Mouse (Mus musculus): Measurements from ENCODE around the gene Cfap65.

Cfap65 gene

DNA sequence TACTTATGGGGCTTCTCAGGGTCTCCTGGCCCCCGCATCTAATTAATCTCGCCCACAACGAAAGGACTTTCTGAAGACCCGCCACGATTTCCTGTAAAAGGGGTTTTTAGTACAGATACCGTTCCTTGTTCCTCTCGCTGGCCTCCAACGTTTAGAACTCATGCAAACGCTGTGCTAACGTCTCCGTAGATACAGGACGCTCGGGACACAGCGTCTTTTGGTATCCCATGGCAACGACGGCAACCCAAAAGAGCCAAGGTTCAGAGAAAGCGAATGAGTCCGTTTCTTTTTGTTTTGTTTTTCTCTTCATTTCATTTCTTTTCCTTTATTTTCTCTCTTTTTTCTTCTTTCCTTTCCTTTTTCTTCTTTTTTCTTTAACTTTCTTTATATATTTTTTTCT is at the start of gene Cfap65:
TSS of gene Cfap65 (minus strand) at position 198 of the 400 bp plus-strand sequence.
- in situ Hi-C loops (cut with MboI; ENCODE audit: low sequenced_read_pairs), result no loop called here

DNA sequence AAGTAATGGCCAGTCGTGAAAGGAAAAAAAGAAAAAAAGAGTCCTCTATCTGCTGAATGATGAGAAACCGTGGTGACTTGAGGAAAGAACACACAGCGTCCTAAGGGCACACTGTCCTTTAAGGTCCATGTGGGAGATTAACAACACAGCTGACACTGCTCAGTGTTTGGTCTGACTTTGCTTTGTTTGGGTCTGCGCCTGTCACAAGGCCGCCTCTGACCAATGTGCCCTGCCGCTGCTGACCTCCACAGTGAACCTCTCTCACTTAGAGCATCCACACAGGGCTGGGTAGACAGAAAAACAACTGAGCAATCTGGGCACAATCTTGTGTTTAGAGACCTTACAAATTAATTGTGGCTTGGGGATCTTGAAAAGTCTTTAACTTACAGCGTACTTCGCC is 41.6 kb upstream of the Cfap65 start:
- in situ Hi-C loops (cut with MboI; ENCODE audit: low sequenced_read_pairs), result no loop called here

- in situ Hi-C loops (cut with MboI; ENCODE audit: low sequenced_read_pairs), result no loop called here
These were observed 40.5 kb upstream of the Cfap65 start for GRCm38 (mm10) chr1:74975936-74976335.

DNA sequence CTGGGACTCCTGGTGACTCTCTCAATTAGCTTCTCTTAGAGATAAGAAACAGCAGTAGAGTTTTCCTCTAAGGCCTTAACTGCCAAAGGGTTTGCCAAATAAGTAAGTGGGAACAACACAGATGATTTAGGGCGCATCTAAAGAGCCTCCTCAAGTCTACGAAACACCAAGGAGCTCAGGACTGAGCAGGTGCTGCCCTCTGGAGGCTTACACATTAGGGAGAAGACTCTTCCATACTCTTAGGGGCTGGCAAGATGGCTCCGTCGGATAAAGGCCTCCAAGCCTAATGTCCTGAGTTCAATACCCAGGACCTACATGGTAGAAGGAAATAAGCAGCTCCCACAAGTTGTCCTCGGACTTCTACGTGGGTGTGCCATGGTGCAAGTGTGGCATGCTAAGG is 38.2 kb upstream of the Cfap65 start:
- in situ Hi-C loops (cut with MboI; ENCODE audit: low sequenced_read_pairs), result no loop called here

GRCm38 (mm10) chr1:74971353-74972050 is 36.1 kb upstream of the Cfap65 start:
- in situ Hi-C loops (cut with MboI; ENCODE audit: low sequenced_read_pairs), result no loop called here

- in situ Hi-C loops (cut with MboI; ENCODE audit: low sequenced_read_pairs), result no loop called here
These were observed 32.7 kb upstream of the Cfap65 start for GRCm38 (mm10) chr1:74967962-74968580.

DNA sequence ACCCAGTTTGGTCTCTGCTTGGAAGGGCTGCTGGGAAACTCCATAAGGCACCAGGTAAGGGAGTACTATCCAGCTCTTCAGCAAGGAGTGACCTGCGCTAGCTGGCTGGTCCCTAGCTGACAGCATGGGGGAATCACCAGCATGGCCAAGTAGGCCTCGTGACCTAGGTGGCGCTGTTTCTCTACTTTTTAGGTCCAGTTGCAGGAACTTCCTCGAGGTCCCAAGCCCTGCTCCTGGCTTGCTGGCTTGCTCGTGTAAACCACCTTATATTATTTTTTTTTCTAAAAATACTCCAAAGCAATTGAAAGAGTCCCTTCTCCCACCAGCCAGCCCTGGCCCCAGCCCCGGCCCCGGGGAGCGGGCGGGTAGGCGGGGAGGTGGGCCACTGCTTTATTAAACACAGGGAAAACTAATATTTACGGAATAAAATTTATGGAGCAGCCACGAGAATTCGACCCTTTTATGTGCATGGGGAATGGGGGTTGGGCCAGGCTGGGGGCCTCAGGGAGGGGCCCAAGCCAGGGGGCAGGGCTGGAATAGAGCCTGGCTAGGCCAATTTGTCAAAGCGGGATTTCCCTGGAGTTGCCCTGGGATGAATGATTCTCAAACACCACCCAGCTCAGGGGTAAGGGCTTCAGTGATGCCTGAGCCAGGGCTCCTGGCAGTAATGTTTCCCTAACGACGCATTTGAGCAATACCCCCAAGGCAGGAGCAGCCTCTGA is 29.3 kb upstream of the Cfap65 start:
- in situ Hi-C loops (cut with MboI; ENCODE audit: low sequenced_read_pairs), result no loop called here

DNA sequence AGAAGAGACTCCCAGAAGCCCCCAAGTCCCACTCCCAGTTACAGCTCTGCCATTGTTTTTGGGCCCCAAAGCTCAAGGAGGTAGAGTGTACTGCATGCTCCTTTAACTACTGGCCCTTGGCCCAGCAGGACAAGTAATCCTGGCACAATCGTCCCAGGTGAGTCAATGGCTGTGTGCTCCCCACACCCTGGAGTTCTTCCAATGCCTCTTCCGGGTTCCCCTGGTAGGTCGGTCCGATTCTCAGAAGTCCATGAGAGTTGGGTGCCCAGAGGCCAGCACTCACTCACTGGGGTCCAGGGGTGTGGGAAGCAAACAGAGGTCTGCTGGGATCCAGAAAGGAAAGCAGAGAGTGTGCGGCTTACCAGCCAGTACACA is 27.4 kb upstream of the Cfap65 start:
- in situ Hi-C loops (cut with MboI; ENCODE audit: low sequenced_read_pairs), result no loop called here

GRCm38 (mm10) chr1:74962126-74962852 is 26.9 kb upstream of the Cfap65 start:
- in situ Hi-C loops (cut with MboI; ENCODE audit: low sequenced_read_pairs), result no loop called here

- in situ Hi-C loops (cut with MboI; ENCODE audit: low sequenced_read_pairs), result no loop called here
These were observed 26.3 kb upstream of the Cfap65 start for GRCm38 (mm10) chr1:74961722-74962121.

DNA sequence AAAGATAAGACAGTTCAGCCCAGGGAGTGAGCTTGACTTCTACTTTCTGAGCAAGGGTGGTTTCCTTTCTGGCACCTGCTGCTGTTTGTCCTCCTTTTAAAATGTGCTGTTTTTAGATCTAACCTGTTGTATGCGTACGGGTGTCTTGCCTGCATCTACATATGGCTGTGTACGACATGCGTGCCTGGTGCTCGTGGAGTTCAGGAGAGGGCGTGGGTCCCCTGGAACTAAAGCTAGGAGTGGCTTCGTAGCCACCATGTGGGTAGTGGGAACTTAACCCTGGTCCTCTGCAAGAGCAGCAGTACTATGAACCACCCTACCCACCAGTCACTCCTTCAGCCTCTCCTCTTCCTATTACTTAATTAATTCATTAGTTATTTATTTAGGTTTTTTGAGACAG is 24.7 kb upstream of the Cfap65 start:
- in situ Hi-C loops (cut with MboI; ENCODE audit: low sequenced_read_pairs), result no loop called here

- in situ Hi-C loops (cut with MboI; ENCODE audit: low sequenced_read_pairs), result no loop called here
These were observed 16.3 kb upstream of the Cfap65 start, which contains the start of gene Ihh for GRCm38 (mm10) chr1:74951556-74952210. Gene Ihh (minus strand): TSS chr1:74951672.

DNA sequence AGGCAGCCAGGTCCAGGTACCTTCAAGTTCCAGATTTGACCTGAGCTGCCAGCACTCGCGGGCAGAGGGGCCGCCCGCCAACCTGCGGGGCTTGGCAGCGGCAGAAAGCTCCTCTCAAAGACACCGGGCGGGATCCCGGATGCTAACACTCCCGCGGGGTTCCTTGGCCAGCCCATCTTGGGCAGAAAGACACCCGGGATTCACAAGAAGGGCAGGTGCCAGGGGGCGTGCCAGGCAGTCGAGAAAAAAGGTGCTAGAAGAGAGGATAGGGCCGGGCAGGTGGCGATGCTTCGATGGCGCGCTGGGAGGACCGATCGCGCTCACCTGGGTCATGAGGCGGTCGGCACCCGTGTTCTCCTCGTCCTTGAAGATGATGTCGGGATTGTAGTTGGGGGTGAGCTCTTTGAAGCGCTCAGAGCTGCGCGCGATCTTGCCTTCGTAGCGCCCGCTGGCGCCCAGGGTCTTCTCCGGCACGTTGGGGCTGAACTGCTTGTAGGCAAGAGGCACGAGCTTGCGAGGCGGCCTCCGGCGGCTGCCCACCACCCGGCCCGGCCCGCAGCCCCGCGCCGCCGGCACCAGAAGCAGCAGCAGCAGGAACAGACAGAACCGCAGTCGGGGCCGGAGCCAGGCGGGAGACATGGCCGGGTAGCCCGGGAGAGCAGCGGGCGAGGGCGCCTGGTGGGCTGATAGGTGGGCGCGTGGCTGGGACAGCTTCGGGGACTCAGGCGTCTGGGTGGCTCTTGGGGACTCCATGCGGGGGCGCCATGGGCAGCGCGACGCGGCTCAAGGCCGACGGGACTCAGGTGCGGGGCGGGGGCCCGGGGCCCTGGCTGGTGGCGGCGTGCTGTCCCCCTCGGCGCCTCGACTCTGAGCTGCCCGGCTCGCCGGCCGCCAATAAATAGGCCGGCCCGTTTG is 15.4 kb upstream of the Cfap65 start:
- in situ Hi-C loops (cut with MboI; ENCODE audit: low sequenced_read_pairs), result no loop called here

GRCm38 (mm10) chr1:74950066-74950465 is 14.7 kb upstream of the Cfap65 start:
- in situ Hi-C loops (cut with MboI; ENCODE audit: low sequenced_read_pairs), result no loop called here

GRCm38 (mm10) chr1:74949666-74950050 is 14.3 kb upstream of the Cfap65 start:
- in situ Hi-C loops (cut with MboI; ENCODE audit: low sequenced_read_pairs), result no loop called here

- in situ Hi-C loops (cut with MboI; ENCODE audit: low sequenced_read_pairs), result no loop called here
These were observed 13.6 kb upstream of the Cfap65 start for GRCm38 (mm10) chr1:74948784-74949665.

DNA sequence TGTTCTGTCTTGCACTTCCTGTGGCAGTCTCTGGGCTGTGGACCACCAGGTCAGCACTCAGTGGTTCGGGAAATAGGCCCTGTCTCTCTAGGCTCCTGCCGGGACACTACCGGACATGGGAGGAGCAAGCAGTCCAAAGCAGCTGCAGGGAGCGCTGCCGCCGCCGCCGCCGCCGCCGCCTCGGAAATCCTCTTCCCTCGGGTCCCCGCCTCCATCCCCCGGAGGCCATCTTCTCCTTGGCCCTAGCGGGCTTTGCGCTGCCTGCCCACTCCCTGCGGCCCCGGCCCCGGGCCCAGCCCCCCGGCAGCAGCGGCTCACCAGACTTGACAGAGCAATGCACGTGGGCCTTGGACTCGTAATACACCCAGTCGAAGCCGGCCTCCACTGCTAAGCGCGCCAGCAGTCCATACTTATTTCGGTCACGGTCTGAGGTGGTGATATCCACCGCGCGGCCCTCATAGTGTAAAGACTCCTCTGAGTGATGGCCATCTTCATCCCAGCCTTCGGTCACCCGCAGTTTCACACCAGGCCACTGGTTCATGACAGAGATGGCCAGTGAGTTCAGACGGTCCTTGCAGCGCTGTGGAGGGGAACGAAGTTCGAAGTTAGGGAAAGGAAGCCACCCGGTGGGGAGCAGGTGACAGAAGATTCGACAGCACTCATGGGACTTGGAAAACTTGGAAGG is 12.7 kb upstream of the Cfap65 start:
- in situ Hi-C loops (cut with MboI; ENCODE audit: low sequenced_read_pairs), result no loop called here

GRCm38 (mm10) chr1:74941651-74942360 is 6.4 kb upstream of the Cfap65 start:
- in situ Hi-C loops (cut with MboI; ENCODE audit: low sequenced_read_pairs), result no loop called here
